Mouse (Mus musculus): ENCODE data around the gene Rnf26. TPM values are rescaled to one million over a fixed set of nuclear protein-coding genes. Genes with fewer than 3 reads are reported as not detected.

Gene Rnf26
- polyA plus RNA-seq, 1 experiment from 2014 or later: 56.4 TPM

- Histone ChIP-seq H3K9me3 (ENCODE audit: control insufficient read depth, low read length) (no peaks in the 10 kb centered on the region), H3K4me1 (ENCODE audit: control insufficient read depth, insufficient read depth, low read length) (peaks cover 21% of the 10 kb centered on the region), H3K27ac (ENCODE audit: low read depth, low read length) (no peak overlapping the region), H3K9ac (ENCODE audit: low read length) (no peak overlapping the region), H3K27me3 (ENCODE audit: control insufficient read depth, insufficient read depth, low read length) (no peaks in the 10 kb centered on the region; the same call in 1 of the 2 replicates), H3K4me3 (ENCODE audit: low read depth, low read length) (no peak overlapping the region), H3K4me2 (no peak overlapping the region), H3K36me3 (ENCODE audit: control insufficient read depth, insufficient read depth, low read length) (no peaks in the 10 kb centered on the region)
- WGBS: 42% methylated on average over 3 of the region's 3 CpGs
- ATAC-seq (ENCODE audit: low FRiP score) (no peak), DNase-seq (ENCODE audit: low spot score, missing footprints) (no peak)
Measured at GRCm38 (mm10) chr9:44127351-44127801, 14.1 kb upstream of the Rnf26 start.

GRCm38 (mm10) chr9:44126746-44127145, 13.4 kb upstream of the Rnf26 start:
- Histone ChIP-seq H3K9ac (ENCODE audit: low read length) (no peak overlapping the region), H3K27me3 (ENCODE audit: control insufficient read depth, insufficient read depth, low read length) (no peaks in the 10 kb centered on the region; the same call in 1 of the 2 replicates), H3K36me3 (ENCODE audit: control insufficient read depth, insufficient read depth, low read length) (no peaks in the 10 kb centered on the region), H3K9me3 (ENCODE audit: control insufficient read depth, low read length) (no peaks in the 10 kb centered on the region), H3K27ac (ENCODE audit: low read depth, low read length) (no peak overlapping the region), H3K4me1 (ENCODE audit: control insufficient read depth, insufficient read depth, low read length) (peaks cover 21% of the 10 kb centered on the region), H3K4me3 (ENCODE audit: low read depth, low read length) (no peak overlapping the region), H3K4me2 (no peak overlapping the region)
- WGBS: 91% methylated on average over 3 of the region's 3 CpGs
- DNase-seq (ENCODE audit: low spot score, missing footprints): peak; percentile 75
- ATAC-seq (ENCODE audit: low FRiP score): no peak

- no peaks in the 10 kb centered on the region; the same call in 1 of the 2 replicates for H3K27me3 ChIP-seq (ENCODE audit: control insufficient read depth, insufficient read depth, low read length)
- peaks cover 14% of the 10 kb centered on the region for H3K4me1 ChIP-seq (ENCODE audit: control insufficient read depth, insufficient read depth, low read length)
- no peak overlapping the region for H3K4me2 ChIP-seq
- DNase-seq (ENCODE audit: low spot score, missing footprints): peak; percentile 99
- H3K27ac ChIP-seq (ENCODE audit: low read depth, low read length): no peak overlapping the region
- H3K9me3 ChIP-seq (ENCODE audit: control insufficient read depth, low read length): no peaks in the 10 kb centered on the region
- no peak overlapping the region for H3K4me3 ChIP-seq (ENCODE audit: low read depth, low read length)
- peak; percentile 46; the same call in 1 of the 2 replicates for ATAC-seq (ENCODE audit: low FRiP score)
- no peaks in the 10 kb centered on the region for H3K36me3 ChIP-seq (ENCODE audit: control insufficient read depth, insufficient read depth, low read length)
- WGBS: 35% methylated on average over 18 of the region's 18 CpGs
- H3K9ac ChIP-seq (ENCODE audit: low read length): no peak overlapping the region
Measured at GRCm38 (mm10) chr9:44125546-44126428, 12.5 kb upstream of the Rnf26 start.

- Histone ChIP-seq H3K36me3 (ENCODE audit: control insufficient read depth, insufficient read depth, low read length) (no peaks in the 10 kb centered on the region), H3K27me3 (ENCODE audit: control insufficient read depth, insufficient read depth, low read length) (no peaks in the 10 kb centered on the region; the same call in 1 of the 2 replicates), H3K9me3 (ENCODE audit: control insufficient read depth, low read length) (no peaks in the 10 kb centered on the region), H3K4me1 (ENCODE audit: control insufficient read depth, insufficient read depth, low read length) (peaks cover 6% of the 10 kb centered on the region), H3K9ac (ENCODE audit: low read length) (no peak overlapping the region), H3K4me2 (no peak overlapping the region), H3K4me3 (ENCODE audit: low read depth, low read length) (no peak overlapping the region), H3K27ac (ENCODE audit: low read depth, low read length) (no peak overlapping the region)
- no peak for ATAC-seq (ENCODE audit: low FRiP score)
- DNase-seq (ENCODE audit: low spot score, missing footprints): peak; percentile 66
- WGBS: 62% methylated on average over 5 of the region's 5 CpGs
Measured at GRCm38 (mm10) chr9:44125026-44125425, 11.7 kb upstream of the Rnf26 start.

GRCm38 (mm10) chr9:44124317-44124716, 11.0 kb upstream of the Rnf26 start:
- no peak overlapping the region for H3K9ac ChIP-seq (ENCODE audit: low read length)
- peak; percentile 21 for DNase-seq (ENCODE audit: low spot score, missing footprints)
- H3K36me3 ChIP-seq (ENCODE audit: control insufficient read depth, insufficient read depth, low read length): no peaks in the 10 kb centered on the region
- H3K4me2 ChIP-seq: no peak overlapping the region
- no peaks in the 10 kb centered on the region for H3K27me3 ChIP-seq (ENCODE audit: control insufficient read depth, insufficient read depth, low read length)
- H3K4me3 ChIP-seq (ENCODE audit: low read depth, low read length): no peak overlapping the region
- WGBS: 76% methylated on average over 6 of the region's 6 CpGs
- no peaks in the 10 kb centered on the region for H3K4me1 ChIP-seq (ENCODE audit: control insufficient read depth, insufficient read depth, low read length)
- H3K27ac ChIP-seq (ENCODE audit: low read depth, low read length): no peak overlapping the region
- no peaks in the 10 kb centered on the region for H3K9me3 ChIP-seq (ENCODE audit: control insufficient read depth, low read length)
- no peak for ATAC-seq (ENCODE audit: low FRiP score)

- Histone ChIP-seq H3K27ac (ENCODE audit: low read depth, low read length) (no peak overlapping the region), H3K4me2 (no peak overlapping the region), H3K27me3 (ENCODE audit: control insufficient read depth, insufficient read depth, low read length) (no peaks in the 10 kb centered on the region), H3K4me3 (ENCODE audit: low read depth, low read length) (no peak overlapping the region), H3K9ac (ENCODE audit: low read length) (no peak overlapping the region), H3K4me1 (ENCODE audit: control insufficient read depth, insufficient read depth, low read length) (no peaks in the 10 kb centered on the region), H3K9me3 (ENCODE audit: control insufficient read depth, low read length) (no peaks in the 10 kb centered on the region; the same call in 1 of the 2 replicates), H3K36me3 (ENCODE audit: control insufficient read depth, insufficient read depth, low read length) (no peaks in the 10 kb centered on the region)
- no peak for DNase-seq (ENCODE audit: low spot score, missing footprints)
- 85% methylated on average over 8 of the region's 8 CpGs for WGBS
- no peak for ATAC-seq (ENCODE audit: low FRiP score)
Measured at GRCm38 (mm10) chr9:44119948-44120465, 6.7 kb upstream of the Rnf26 start.

- ATAC-seq (ENCODE audit: low FRiP score): no peak
- Histone ChIP-seq H3K9ac (ENCODE audit: low read length) (no peak overlapping the region), H3K4me1 (ENCODE audit: control insufficient read depth, insufficient read depth, low read length) (no peaks in the 10 kb centered on the region), H3K4me3 (ENCODE audit: low read depth, low read length) (no peak overlapping the region), H3K27me3 (ENCODE audit: control insufficient read depth, insufficient read depth, low read length) (no peaks in the 10 kb centered on the region), H3K9me3 (ENCODE audit: control insufficient read depth, low read length) (no peaks in the 10 kb centered on the region; the same call in 1 of the 2 replicates), H3K4me2 (no peak overlapping the region), H3K36me3 (ENCODE audit: control insufficient read depth, insufficient read depth, low read length) (no peaks in the 10 kb centered on the region), H3K27ac (ENCODE audit: low read depth, low read length) (no peak overlapping the region)
- no peak for DNase-seq (ENCODE audit: low spot score, missing footprints)
- 51% methylated on average over 5 of the region's 5 CpGs for WGBS
Measured at GRCm38 (mm10) chr9:44119011-44119410, 5.7 kb upstream of the Rnf26 start.

GRCm38 (mm10) chr9:44116182-44116581, 2.9 kb upstream of the Rnf26 start:
- WGBS: 86% methylated on average over 4 of the region's 4 CpGs
- Histone ChIP-seq H3K36me3 (ENCODE audit: control insufficient read depth, insufficient read depth, low read length) (no peaks in the 10 kb centered on the region), H3K4me2 (no peak overlapping the region), H3K9ac (ENCODE audit: low read length) (no peak overlapping the region), H3K27ac (ENCODE audit: low read depth, low read length) (no peak overlapping the region), H3K9me3 (ENCODE audit: control insufficient read depth, low read length) (no peaks in the 10 kb centered on the region; the same call in 1 of the 2 replicates), H3K4me1 (ENCODE audit: control insufficient read depth, insufficient read depth, low read length) (peaks cover 2% of the 10 kb centered on the region; the same call in 1 of the 2 replicates), H3K4me3 (ENCODE audit: low read depth, low read length) (no peak overlapping the region), H3K27me3 (ENCODE audit: control insufficient read depth, insufficient read depth, low read length) (no peaks in the 10 kb centered on the region)
- ATAC-seq (ENCODE audit: low FRiP score): no peak
- peak; percentile 73 for DNase-seq (ENCODE audit: low spot score, missing footprints)

GRCm38 (mm10) chr9:44115599-44115998, 2.3 kb upstream of the Rnf26 start:
- ATAC-seq (ENCODE audit: low FRiP score) (no peak), DNase-seq (ENCODE audit: low spot score, missing footprints) (no peak)
- H3K4me3 ChIP-seq (ENCODE audit: low read depth, low read length): no peak overlapping the region
- H3K4me1 ChIP-seq (ENCODE audit: control insufficient read depth, insufficient read depth, low read length): peaks cover 2% of the 10 kb centered on the region
- no peak overlapping the region for H3K9ac ChIP-seq (ENCODE audit: low read length)
- 90% methylated on average over 9 of the region's 9 CpGs for WGBS
- H3K36me3 ChIP-seq (ENCODE audit: control insufficient read depth, insufficient read depth, low read length): no peaks in the 10 kb centered on the region
- no peaks in the 10 kb centered on the region; the same call in 1 of the 2 replicates for H3K9me3 ChIP-seq (ENCODE audit: control insufficient read depth, low read length)
- H3K27me3 ChIP-seq (ENCODE audit: control insufficient read depth, insufficient read depth, low read length): no peaks in the 10 kb centered on the region
- no peak overlapping the region for H3K4me2 ChIP-seq
- H3K27ac ChIP-seq (ENCODE audit: low read depth, low read length): no peak overlapping the region
